Mouse (Mus musculus) layer of hippocampus, adult 9-10 months (tissue): ENCODE results near the gene Zfp729b.
A peak's percentile ranks its signal among the peaks of the same experiment; 100 is the strongest.

Experiments
- DNase-seq: peaks from one replicate; pipeline ENCODE4 v3.0.0; 2022; ENCODE audit warnings: low spot score

Zfp729b gene

DNA sequence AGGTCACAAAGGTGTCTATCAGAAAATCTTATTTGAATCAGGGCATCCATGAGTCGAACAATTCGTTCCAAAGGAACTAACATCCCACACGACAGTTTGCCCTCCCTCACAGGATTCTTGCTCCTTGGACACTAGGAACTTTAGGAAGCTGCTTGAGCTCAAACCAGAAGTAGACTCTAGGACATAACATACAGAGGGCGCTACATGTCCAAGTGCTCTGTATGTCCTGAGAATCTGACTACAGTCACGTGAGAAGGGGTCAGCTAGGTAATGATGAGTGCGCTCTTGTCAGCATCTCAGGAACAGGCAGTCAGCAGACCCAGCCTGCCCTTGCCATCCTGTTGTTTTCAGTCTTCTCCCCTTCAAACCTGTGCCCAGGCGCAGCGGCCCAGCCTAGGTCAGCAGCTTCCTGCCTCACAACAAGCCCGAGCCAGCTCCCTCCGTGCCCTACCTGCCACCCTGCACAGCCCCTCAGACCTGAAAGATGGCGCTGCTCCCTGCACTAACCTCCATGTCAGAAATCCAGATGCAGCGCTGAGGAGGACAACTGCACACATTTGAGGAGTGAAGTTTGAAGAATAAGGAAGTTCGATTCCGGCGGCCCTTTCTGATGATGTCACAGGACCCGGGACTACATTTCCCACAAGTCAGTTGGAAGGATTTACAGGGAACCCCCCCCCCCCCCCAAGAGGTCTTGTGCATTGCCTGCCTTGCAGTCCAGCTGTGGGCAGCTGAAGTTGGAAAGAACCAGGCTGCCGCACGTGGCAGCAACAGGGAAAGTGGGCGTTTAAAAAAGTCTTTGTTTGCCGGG, at the start of gene Zfp729b:
Gene Zfp729b, minus strand, starts transcription at position 642 of the 811 bp plus-strand sequence.
- peak; percentile 85 for DNase-seq

DNA sequence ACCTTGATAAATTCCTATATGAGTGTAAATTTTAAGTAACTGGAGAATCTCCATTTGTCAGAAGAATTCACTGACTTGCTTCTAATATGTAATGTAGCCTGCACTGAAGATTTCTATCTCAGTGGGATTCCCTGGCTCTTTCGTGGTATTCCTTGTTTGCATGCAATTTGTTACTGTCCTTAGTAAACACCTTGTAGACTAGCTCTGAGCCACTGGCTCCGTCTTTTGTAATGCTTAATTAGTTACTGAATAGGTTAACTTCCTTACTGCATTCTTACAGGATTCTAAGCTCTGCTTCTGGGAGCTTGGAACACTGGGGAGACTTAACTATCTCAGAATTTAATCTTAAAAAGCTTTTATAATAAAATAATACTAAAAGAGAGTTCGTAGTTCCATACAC, 43.0 kb upstream of the Zfp729b start:
- DNase-seq: no peak

DNA sequence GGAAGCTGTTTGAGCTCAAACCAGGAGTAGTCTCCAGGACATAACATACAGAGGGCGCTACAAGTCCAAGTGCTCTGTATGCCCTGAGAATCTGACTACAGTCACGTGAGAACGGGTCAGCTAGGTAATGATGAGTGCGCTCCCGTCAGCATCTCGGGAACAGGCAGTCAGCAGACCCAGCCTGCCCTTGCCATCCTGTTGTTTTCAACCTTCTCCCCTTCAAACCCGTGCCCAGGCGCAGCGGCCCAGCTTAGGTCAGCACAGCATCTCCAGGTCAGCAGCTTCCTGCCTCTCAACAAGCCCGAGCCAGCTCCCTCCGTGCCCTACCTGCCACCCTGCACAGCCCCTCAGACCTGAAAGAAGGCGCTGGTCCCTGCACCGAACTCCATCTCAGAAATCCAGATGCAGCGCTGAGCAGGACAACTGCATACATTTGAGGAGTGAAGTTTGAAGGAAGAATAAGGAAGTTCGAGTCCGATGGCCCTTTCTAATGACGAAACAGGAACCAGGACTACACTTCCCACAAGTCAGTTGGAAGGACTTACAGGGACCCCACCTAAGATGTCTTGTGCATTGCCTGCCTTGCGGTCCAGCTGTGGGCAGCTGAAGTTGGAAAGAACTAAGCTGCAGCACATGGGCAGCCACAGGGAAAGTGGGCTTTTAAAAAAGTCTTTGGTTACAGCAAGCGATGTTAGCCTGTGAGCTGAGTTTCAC, 27.9 kb upstream of the Zfp729b start, which contains the start of the genes Gm49345 and Zfp729a:
Gene Gm49345, minus strand, starts transcription at position 476 of the 714 bp plus-strand sequence.
Gene Zfp729a, minus strand, starts transcription at position 498 of the 714 bp plus-strand sequence.
- peak; percentile 85 for DNase-seq

DNA sequence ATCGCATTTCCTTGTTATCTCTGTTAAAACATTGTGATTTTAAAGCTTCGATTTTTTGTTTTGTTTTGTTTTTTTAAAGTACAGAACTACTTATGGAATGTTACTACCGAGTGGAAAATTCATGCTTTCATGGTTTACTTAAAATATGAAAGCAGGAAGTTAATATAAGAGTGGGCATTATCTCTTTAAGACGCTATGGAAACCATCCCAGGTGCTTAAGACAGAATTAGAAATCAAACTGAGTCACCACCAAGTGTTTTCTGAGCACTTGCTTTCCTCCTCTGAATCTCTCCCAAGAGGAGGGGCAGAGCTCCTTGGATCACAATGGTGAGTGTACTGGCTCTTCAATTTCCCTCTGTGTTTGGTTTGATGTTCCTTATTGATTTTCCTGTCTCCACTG, 601 bp upstream of the Zfp729b start:
- no peak for DNase-seq

DNA sequence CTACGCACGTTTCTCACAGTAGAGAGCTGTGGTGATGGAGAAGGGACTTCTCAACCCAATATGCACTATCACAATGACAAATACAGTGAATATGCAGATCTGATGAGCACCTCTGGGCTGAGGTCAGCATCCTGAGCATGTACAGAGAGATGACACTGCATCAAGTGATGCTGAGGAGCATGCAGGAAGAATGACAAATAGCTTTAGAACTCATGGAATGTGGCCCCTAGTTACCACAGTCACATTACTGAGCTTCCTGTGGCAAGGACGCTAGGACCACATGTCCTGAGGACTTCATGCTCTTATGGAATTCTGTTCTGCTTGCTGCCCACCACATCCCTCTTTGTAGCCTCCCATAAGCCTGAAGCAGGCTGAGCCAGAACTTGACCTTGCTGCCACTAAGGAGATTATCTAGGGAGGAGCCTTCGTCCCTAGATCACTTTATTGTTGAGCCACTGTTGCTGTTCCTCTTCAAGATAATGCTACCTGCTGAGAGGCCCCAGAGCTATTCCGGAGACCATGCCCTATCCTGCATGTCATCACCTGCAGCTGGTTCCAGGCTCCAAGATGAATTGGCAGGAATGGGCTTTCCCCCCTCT, 36.8 kb downstream of the Zfp729b start:
- no peak for DNase-seq

DNA sequence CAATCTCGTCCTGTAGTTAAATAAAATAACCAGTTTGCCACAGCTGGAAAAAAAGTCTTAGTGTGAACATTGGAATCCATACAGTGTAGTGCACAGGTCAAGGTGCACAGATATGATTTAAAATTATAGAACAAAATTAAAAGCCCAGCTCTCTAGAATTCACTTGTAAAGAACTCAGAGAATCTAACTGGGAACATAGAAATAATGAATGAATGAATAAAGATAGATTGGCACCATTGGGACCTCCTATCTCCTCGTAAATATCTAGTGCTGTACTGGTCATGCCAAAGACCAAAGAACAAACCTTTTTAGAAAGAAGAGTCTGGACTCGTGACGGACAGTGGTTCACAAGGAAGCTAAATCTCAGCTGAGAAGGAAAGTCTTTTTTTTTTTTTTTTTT, 55.8 kb downstream of the Zfp729b start, which contains the start of gene Zfp748:
Gene Zfp748, minus strand, starts transcription at position 101 of the 400 bp plus-strand sequence.
- DNase-seq: no peak

DNA sequence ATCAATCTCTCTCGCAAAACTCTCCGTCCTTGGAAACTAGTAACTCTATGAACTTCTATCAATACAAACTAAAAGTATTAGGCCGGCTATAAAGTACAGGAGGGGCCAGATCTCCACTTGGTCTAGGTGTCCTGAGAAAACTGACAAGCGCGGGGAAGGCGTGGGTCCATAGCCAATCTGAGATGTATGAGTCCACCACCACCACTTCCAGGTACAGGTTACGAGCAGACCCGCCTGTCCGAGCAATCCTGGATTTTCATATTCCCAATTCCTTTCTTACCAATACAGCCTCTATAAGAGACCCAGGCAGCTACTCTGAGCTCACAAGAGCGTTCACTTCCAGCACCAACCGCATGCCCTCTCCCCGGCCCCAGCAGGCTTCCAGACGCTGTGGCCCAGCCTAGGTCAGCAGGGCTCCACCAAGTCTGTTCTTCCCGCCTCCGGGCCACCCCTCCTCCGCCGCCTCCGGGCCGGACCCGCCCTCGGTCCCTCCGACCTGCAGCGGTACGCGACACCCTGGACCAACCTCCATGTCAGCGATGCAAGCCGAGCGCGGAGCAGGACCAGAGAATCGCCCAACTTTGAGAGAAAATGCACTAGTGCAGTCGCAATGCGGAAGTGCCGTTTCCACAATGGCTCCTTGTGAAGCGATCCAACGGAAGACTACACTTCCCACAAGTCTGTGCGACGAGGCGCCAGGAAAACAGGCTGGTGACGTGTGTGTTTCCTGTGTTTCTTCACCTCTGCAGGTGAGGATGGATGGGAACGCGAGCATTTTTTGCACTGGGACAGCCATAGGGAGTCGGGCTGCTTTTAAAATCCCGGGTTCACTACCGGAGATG, 56.8 kb downstream of the Zfp729b start:
- DNase-seq: peak; percentile 77

DNA sequence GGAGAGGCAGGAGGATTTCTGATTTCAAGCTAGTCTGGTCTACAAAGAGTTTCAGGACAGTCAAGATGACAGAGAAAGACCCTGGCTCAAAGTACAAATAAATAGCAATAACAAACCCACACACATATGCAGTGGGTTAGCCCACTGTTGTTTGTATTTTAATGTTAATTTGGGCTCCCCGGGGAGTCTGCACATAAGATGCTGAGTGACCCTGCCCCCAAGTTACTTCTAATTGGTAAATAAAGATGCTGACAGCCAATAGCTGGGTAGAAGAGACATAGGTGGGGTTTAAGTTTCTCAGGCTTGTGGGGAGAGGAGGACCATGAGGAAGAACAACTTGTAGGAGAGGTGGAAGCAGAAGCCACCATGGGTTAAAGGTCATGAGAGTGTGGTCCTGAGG, 63.6 kb downstream of the Zfp729b start:
- no peak for DNase-seq
